In the genomic region with DNA sequence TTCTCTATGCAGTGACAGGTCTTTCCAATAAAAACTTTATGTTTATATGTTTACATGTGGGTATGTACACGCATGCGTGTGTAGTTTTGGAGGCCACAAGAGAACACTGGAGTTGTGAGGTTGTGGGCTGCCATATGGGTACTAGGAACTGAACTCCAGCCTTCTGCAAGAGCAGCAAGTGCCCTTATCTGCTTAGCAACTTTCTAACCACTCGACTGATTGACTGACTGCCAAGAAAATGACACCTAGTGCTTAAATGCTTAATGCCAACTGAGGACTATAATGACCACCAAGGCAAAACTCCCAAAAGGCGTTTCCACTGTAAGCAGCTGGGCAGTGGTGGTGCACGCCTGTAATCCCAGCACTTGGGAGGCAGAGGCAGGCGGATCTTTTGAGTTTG, we compare ENCODE assay signal across 25 mouse cellular contexts. TPM values are rescaled to one million over a fixed set of nuclear protein-coding genes. Genes with fewer than 3 reads are reported as not detected.
A peak's percentile ranks its signal among the peaks of the same experiment; 100 is the strongest.
DNase-seq lines count a peak whose midpoint lies in the region; ATAC-seq and TF ChIP-seq lines count a peak whose summit lies in the region.
"Had no signal": no experiment of that assay in that cellular context is flagged by ENCODE, and none has a peak within 500 bp of the region (broad histone marks: within the 10 kb centered on the region; RNA-seq: fewer than 3 reads in every experiment).

No protein-coding gene starts in this region.

- no peaks in the 10 kb centered on the region for H3K27me3 ChIP-seq in MEL (ENCODE audit: control insufficient read depth in 1 of 2, insufficient read depth in 2 of 2, low read length in 2 of 2)
- no peaks in the 10 kb centered on the region for H3K27me3 ChIP-seq in forebrain, embryonic 15.5 days
- H3K27me3 ChIP-seq: CH12.LX, Patski had no signal

- H3K9ac ChIP-seq in MEL (ENCODE audit: control insufficient read depth, low read depth, low read length, poor library complexity, severe bottlenecking): no peak overlapping the region
- H3K9ac ChIP-seq in forebrain, embryonic 15.5 days (replicated peaks): no peak overlapping the region

- H3K4me3 ChIP-seq in MEL (ENCODE audit: control insufficient read depth in 1 of 2, insufficient read depth in 1 of 2, low read depth in 2 of 2, low read length in 2 of 2): no peak overlapping the region
- no peak overlapping the region for H3K4me3 ChIP-seq in forebrain, embryonic 15.5 days

- no peak overlapping the region for H3K27ac ChIP-seq in MEL (ENCODE audit: control insufficient read depth, low read depth, low read length)
- no peak overlapping the region for H3K27ac ChIP-seq in forebrain, embryonic 15.5 days (replicated peaks)

- H3K4me2 ChIP-seq in forebrain, embryonic 15.5 days (replicated peaks): no peak overlapping the region

- ATAC-seq in megakaryocyte progenitor cell, adult 5-6 weeks (replicated peaks; ENCODE audit: poor library complexity): peak; percentile 72
- peak; percentile 71 for ATAC-seq in megakaryocyte-erythroid progenitor cell, adult 5-6 weeks (replicated peaks; ENCODE audit: low FRiP score, low TSS enrichment, poor library complexity, severe bottlenecking)
- ATAC-seq in forebrain, embryonic 15.5 days (replicated peaks): no peak
- ATAC-seq: activated CD4-positive, CD25-positive, alpha-beta regulatory T cell, adult 4 months; CD4-positive, CD25-positive, alpha-beta regulatory T cell, adult 4 months; Patski had no signal

- H3K9me3 ChIP-seq in MEL (replicated peaks; ENCODE audit: insufficient read depth, low read length): no peaks in the 10 kb centered on the region
- 0 out of 2 replicates have a peak, but pooled peaks cover 2% of the 10 kb centered on the region for H3K9me3 ChIP-seq in forebrain, embryonic 15.5 days
- H3K9me3 ChIP-seq: G1E had no signal

- DNase-seq in MEL (ENCODE audit: low read depth, low spot score) (peak; percentile 83), MEL-GATA-1-ER (ENCODE audit: extremely low read depth, low read depth) (peak; percentile 26)
- DNase-seq in spleen, postnatal 14 days (ENCODE audit: low spot score in 2 of 2): no peak
- DNase-seq in adrenal gland, postnatal 4 days (ENCODE audit: low spot score in 2 of 2): no peak
- DNase-seq in urinary bladder, postnatal 36 days (ENCODE audit: low spot score in 2 of 2): no peak
- DNase-seq: adrenal gland, adult 2 months; adrenal gland, adult 8-10 months; adrenal gland, postnatal 10 days; adrenal gland, postnatal 14 days; adrenal gland, postnatal 25 days; adrenal gland, postnatal 36 days; B cell, adult 2 months; cerebellum, adult 11 months; cerebellum, adult 11-12 months; cerebellum, adult 18-20 months; cerebellum, adult 2 months; cerebellum, adult 8-10 months had no signal

- no peak for TF ChIP-seq POLR2A in MEL (IDR thresholded peaks at IDR 0.05; ENCODE audit: control insufficient read depth in 1 of 2, insufficient read depth in 1 of 2, low read depth in 1 of 2, low read length in 2 of 2, poor library complexity in 1 of 2)

- H3K4me1 ChIP-seq in MEL (ENCODE audit: control insufficient read depth in 1 of 2, insufficient read depth in 2 of 2, low read length in 2 of 2): peaks cover 0 to 5% of the 10 kb centered on the region in 2 experiments; a peak in 2 of 4 replicates
- H3K4me1 ChIP-seq in forebrain, embryonic 15.5 days: no peaks in the 10 kb centered on the region

- H3K36me3 ChIP-seq in MEL (ENCODE audit: control insufficient read depth in 1 of 2, insufficient read depth in 2 of 2, low read length in 2 of 2): peaks cover 3 to 26% of the 10 kb centered on the region in 2 experiments; a peak in 3 of 4 replicates
- peaks cover 68% of the 10 kb centered on the region for H3K36me3 ChIP-seq in forebrain, embryonic 15.5 days

- TF ChIP-seq CTCF in MEL (IDR thresholded peaks at IDR 0.05 in 2 of 3, conservative IDR thresholded peaks at IDR 0.05 in 1 of 3; ENCODE audit: control insufficient read depth in 1 of 3, insufficient read depth in 1 of 3, low read depth in 2 of 3, low read length in 3 of 3, poor library complexity in 1 of 3, severe bottlenecking in 1 of 3): peak in 1 of 3 experiments; percentile 12; a peak in 1 of 6 replicates

- H3K79me2 ChIP-seq in MEL (ENCODE audit: control insufficient read depth, insufficient read depth, low read length, poor library complexity): no peaks in the 10 kb centered on the region

- peak; percentile 30 to 63; a peak in 3 of 4 replicates for TF ChIP-seq EP300 in MEL (IDR thresholded peaks at IDR 0.05; ENCODE audit: low read depth in 1 of 2, low read length in 2 of 2)

- TF ChIP-seq RAD21 in MEL (IDR thresholded peaks at IDR 0.05; ENCODE audit: low read depth, low read length): no peak

- WGBS in forebrain, embryonic 15.5 days: 91% methylated on average over 6 of the region's 6 CpGs

TF ChIP-seq in MEL, 35 proteins besides CTCF, POLR2A, EP300 and RAD21:
- 0 out of 2 replicates have a peak, but pooled peaks have one; percentile 18 for TF ChIP-seq TBP (IDR thresholded peaks at IDR 0.05; ENCODE audit: low read depth, low read length)
- TF ChIP-seq BHLHE40 (IDR thresholded peaks at IDR 0.05; ENCODE audit: borderline replicate concordance, low read depth, low read length): 0 out of 2 replicates have a peak, but pooled peaks have one; percentile 9
- TF ChIP-seq GATA1 (IDR thresholded peaks at IDR 0.05; ENCODE audit: low read depth, low read length): peak; percentile 82
- no peak for TF ChIP-seq ZC3H11A (IDR thresholded peaks at IDR 0.05; ENCODE audit: low read depth, low read length)
- TF ChIP-seq SMC3 (IDR thresholded peaks at IDR 0.05; ENCODE audit: low read depth, low read length): peak; percentile 31; the same call in 1 of the 2 replicates
- TF ChIP-seq MXI1 (IDR thresholded peaks at IDR 0.05; ENCODE audit: low read depth, low read length): 0 out of 2 replicates have a peak, but pooled peaks have one; percentile 40
- no peak for TF ChIP-seq JUND (IDR thresholded peaks at IDR 0.05; ENCODE audit: low read depth, low read length)
- TF ChIP-seq SIN3A (IDR thresholded peaks at IDR 0.05; ENCODE audit: low read length): 0 out of 2 replicates have a peak, but pooled peaks have one; percentile 21
- no peak for TF ChIP-seq USF2 (IDR thresholded peaks at IDR 0.05; ENCODE audit: borderline replicate concordance in 1 of 2, insufficient read depth in 1 of 2, low read depth in 1 of 2, low read length in 2 of 2)
- no peak for TF ChIP-seq GABPA (IDR thresholded peaks at IDR 0.05; ENCODE audit: low read depth, low read length)
- TF ChIP-seq ETS1 (IDR thresholded peaks at IDR 0.05; ENCODE audit: low read depth, low read length): peak; percentile 63
TF ChIP-seq in MEL: peak in this region for 7.

RNA-seq across cellular contexts. Expression of a gene that starts 15.1 kb away (rescaled TPM):
- 16.7 and 21.9 TPM in 2 replicates for total RNA-seq in MEL (2012; rRNA removed)
- 10 to 100 TPM in 1 of 2 experiments, not detected in 1; 25.7 TPM for polyA plus RNA-seq in MEL (2012; ENCODE audit: insufficient read depth in 1 of 2, insufficient read length in 2 of 2, low read depth in 1 of 2, low replicate concordance in 2 of 2, missing spikeins in 1 of 2)
- total RNA-seq in megakaryocyte progenitor cell, adult 5-6 weeks (2015): 14.6 and 16.6 TPM in 2 replicates
- total RNA-seq in megakaryocyte progenitor cell, adult 5-6 weeks (2017): 23.6 and 24.9 TPM in 2 replicates
- total RNA-seq in megakaryocyte-erythroid progenitor cell, adult 5-6 weeks (2014; fragmentation: Nextera tagmentation): 57.4 and 67.7 TPM in 2 replicates
- 37.9 and 46.0 TPM in 2 replicates for total RNA-seq in megakaryocyte-erythroid progenitor cell, adult 5-6 weeks (2017)
- 10 to 100 TPM; 18.4 to 18.8 TPM for total RNA-seq in adrenal gland, postnatal 4 days (2021)
- polyA plus RNA-seq in forebrain, embryonic 15.5 days (2015; fragmentation: Nextera tagmentation; extraction: Ambion mirVana): 32.2 and 33.0 TPM in 2 replicates

RNA-seq across cellular contexts. Expression of a gene that starts 15.3 kb away (rescaled TPM):
- 42.0 and 43.3 TPM in 2 replicates for total RNA-seq in MEL (2012; rRNA removed)
- polyA plus RNA-seq in MEL (2012; ENCODE audit: insufficient read depth in 1 of 2, insufficient read length in 2 of 2, low read depth in 1 of 2, low replicate concordance in 2 of 2, missing spikeins in 1 of 2): 100 to 1,000 TPM in 1 of 2 experiments, 10 to 100 TPM in 1; 96.9 to 482 TPM
- total RNA-seq in megakaryocyte progenitor cell, adult 5-6 weeks (2015): 35.1 and 40.4 TPM in 2 replicates
- 19.7 and 21.7 TPM in 2 replicates for total RNA-seq in megakaryocyte progenitor cell, adult 5-6 weeks (2017)
- total RNA-seq in megakaryocyte-erythroid progenitor cell, adult 5-6 weeks (2014; fragmentation: Nextera tagmentation): 60.3 and 69.9 TPM in 2 replicates
- 24.3 and 32.3 TPM in 2 replicates for total RNA-seq in megakaryocyte-erythroid progenitor cell, adult 5-6 weeks (2017)
- 10 to 100 TPM; 41.0 to 49.2 TPM for total RNA-seq in adrenal gland, postnatal 4 days (2021)
- polyA plus RNA-seq in forebrain, embryonic 15.5 days (2015; fragmentation: Nextera tagmentation; extraction: Ambion mirVana): 54.7 and 56.0 TPM in 2 replicates

Comparison
In these comparisons a context has a peak if more than half of its experiments do, and no peak if none do; other contexts are left out.
1. DNase-seq: peak in MEL (single experiment) and MEL-GATA-1-ER (single experiment); none in spleen, postnatal 14 days (0 of 2), adrenal gland, postnatal 4 days (0 of 2) and urinary bladder, postnatal 36 days (0 of 2).